Mouse (Mus musculus) hindbrain, embryonic 11.5 days (tissue): ENCODE measurements around the gene Pitx3. TPM values are rescaled to one million over a fixed set of nuclear protein-coding genes. Genes with fewer than 3 reads are reported as not detected.
"Not testable (repeated sequence)": the region's sequence is repeated elsewhere in the genome, so short reads cannot be mapped to it uniquely, and the experiment has no call there.

Experiments used
- ATAC-seq: fragments of 200-750 bp; cut with Nextera tagmentation; 2 replicates; pipeline ENCODE4 v1.8.0; 2017; ENCODE audit warnings: mild to moderate bottlenecking, moderate TSS enrichment, moderate library complexity; ENCODE audit not compliant: low FRiP score
- DNase-seq: peaks from one replicate; pipeline ENCODE4 v3.0.0-alpha.2; 2015; ENCODE audit warnings: low spot score
- H3K27ac ChIP-seq: fragments of 300-500 bp; sonication (generic); 2 replicates; pipeline ENCODE4 v1.5.1; 2014; ENCODE audit warnings: mild to moderate bottlenecking, low read depth, low read length
- H3K27me3 ChIP-seq: fragments of 300-500 bp; sonication (generic); 2 replicates; pipeline ENCODE4 v1.6.1; 2014; ENCODE audit warnings: mild to moderate bottlenecking, low read length, moderate library complexity, mixed read lengths; ENCODE audit not compliant: control insufficient read depth, insufficient read depth
- H3K36me3 ChIP-seq: fragments of 300-500 bp; sonication (generic); 2 replicates; pipeline ENCODE4 v1.6.1; 2014; ENCODE audit warnings: mild to moderate bottlenecking, low read length, moderate library complexity, mixed read lengths; ENCODE audit not compliant: control insufficient read depth, insufficient read depth
- H3K4me1 ChIP-seq: fragments of 300-500 bp; sonication (generic); replicated peaks from 2 replicates; pipeline ENCODE4 v1.6.1; 2014; ENCODE audit warnings: low read length, mixed read lengths; ENCODE audit not compliant: control insufficient read depth, insufficient read depth
- H3K4me2 ChIP-seq: fragments of 300-500 bp; sonication (generic); replicated peaks from 2 replicates; pipeline ENCODE4 v1.6.1; 2014; ENCODE audit warnings: mild to moderate bottlenecking, low read depth, low read length
- H3K4me3 ChIP-seq: fragments of 300-500 bp; sonication (generic); 2 replicates; pipeline ENCODE4 v1.5.1; 2014; ENCODE audit warnings: low read depth, low read length
- H3K9ac ChIP-seq: fragments of 300-500 bp; sonication (generic); 2 replicates; pipeline ENCODE4 v1.6.1; 2014; ENCODE audit warnings: low read depth, low read length
- H3K9me3 ChIP-seq: fragments of 300-500 bp; sonication (generic); 2 replicates; pipeline ENCODE4 v1.6.1; 2016; ENCODE audit warnings: low read length; ENCODE audit not compliant: control insufficient read depth
- WGBS: fragments of 180-500 bp; shearing (Covaris S2); extraction: QIAGEN DNeasy Blood & Tissue Kit; methylation state at CpG from one replicate; pipeline ENCODE4 v1.1.7; 2014; 5-methylcytosine and 5-hydroxymethylcytosine counted together
- polyA plus RNA-seq: library from polyadenylated mRNA; unstranded; fragments of >200 nt; fragmentation: Nextera tagmentation; extraction: Ambion mirVana; gene quantifications from 2 replicates; pipeline ENCODE4 v1.2.1, GENCODE M21; 2014

The Pitx3 gene
- polyA plus RNA-seq, 1 experiment from 2014 or later = 0.65 TPM

DNA sequence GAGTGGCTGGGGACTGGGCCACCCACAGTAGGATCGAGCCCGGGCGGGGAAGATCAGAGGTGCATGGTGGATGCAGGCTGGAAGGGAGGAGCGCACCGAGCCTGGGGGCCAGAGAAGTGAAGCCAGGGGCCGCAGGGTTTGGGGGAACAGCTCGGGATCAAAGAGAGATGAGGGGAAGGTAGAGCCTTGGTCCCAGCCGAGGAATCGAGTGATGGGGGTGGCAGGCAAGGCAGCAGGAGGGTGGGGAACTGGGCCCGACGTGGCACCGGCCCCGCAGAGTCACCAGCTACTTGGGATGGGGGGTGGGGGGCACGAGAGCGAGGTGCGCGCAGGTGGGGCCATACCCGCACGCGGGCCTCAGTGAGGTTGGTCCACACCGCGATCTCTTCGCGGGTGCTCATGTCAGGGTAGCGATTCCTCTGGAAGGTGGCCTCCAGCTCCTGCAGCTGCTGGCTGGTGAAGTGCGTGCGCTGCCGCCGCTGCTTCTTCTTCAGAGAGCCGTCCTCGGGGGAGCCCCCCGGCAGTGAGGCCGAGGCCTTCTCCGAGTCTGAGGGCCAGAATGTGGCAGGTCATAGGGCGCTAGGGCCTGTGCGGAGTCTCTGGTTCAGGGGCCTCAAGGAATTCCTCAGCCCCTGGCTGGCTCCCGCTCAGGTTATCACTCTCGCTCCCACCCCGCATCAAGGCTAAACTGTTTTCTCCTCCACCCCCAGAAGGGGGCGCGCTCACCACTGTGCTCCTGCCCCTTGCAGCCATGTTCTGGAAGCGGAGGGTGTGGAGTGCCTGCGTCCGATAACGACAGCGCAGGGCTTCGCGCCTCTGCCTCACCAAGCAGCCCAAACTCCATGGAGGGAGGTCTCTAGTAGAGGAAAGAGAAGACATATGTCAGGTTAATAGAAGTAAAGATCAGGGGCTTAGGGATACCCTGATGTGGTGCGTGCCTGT, 11.2 kb downstream of the Pitx3 start:
- Histone ChIP-seq H3K4me3 (peak overlapping the region; percentile 54), H3K9ac (no peak overlapping the region), H3K9me3 (no peaks in the 10 kb centered on the region), H3K27me3 (peaks cover 62% of the 10 kb centered on the region), H3K27ac (no peak overlapping the region), H3K36me3 (no peaks in the 10 kb centered on the region), H3K4me1 (peaks cover 14% of the 10 kb centered on the region), H3K4me2 (peak overlapping the region; percentile 90)
- 3% methylated on average over 49 of the region's 49 CpGs for WGBS
- DNase-seq (peak; percentile 80), ATAC-seq (peak; percentile 31; the same call in 1 of the 2 replicates)

DNA sequence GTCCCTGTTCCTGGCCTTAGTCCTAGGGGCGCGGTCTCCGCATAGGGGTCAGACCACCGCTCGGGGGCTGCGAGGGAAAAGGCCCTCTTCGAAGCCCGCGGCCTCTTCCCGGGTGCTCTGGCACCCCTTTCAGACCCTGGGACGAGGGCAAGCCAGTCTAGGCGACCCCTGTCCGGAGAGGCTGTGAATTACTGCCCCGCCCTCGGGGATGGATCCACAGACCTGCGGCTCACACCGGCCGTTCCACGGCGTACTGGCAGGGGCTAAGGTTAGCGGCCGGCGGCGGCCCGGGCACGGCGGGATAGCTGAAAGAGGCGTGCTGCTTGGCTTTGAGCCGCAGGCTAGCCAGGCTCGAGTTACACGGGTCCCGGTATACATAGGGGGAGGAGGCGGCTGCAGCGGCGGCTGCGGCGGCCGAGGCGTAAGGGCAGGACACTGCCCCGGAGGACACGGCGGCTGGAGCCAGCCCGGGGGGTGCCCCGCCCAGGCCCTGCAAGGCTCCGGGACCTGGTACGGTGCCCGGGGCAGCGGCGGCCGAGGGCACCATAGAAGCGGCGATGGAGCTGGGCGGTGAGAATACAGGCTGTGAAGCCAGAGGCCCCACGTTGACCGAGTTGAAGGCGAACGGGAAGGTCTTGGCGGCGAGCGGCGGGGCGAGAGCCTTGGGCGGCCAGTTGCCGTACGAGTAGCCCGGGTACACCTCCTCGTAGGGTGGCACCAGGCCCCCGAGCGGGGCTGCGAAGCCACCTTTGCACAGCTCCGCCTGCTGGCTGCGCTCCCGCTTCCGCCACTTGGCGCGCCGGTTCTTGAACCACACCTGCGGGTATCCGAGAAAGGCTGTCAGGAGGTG, 12.1 kb downstream of the Pitx3 start:
- H3K27me3 ChIP-seq = peaks cover 69% of the 10 kb centered on the region
- H3K9me3 ChIP-seq = no peaks in the 10 kb centered on the region
- ATAC-seq (peak; percentile 66), DNase-seq (peak; percentile 70)
- H3K36me3 ChIP-seq = no peaks in the 10 kb centered on the region
- WGBS = under 1% methylated on average over 77 of the region's 79 CpGs
- peak overlapping the region; percentile 54 for H3K4me3 ChIP-seq
- no peak overlapping the region for H3K27ac ChIP-seq
- peaks cover 11% of the 10 kb centered on the region for H3K4me1 ChIP-seq
- H3K9ac ChIP-seq = peak overlapping the region; percentile 40; the same call in 1 of the 2 replicates
- H3K4me2 ChIP-seq = peak overlapping the region; percentile 90

DNA sequence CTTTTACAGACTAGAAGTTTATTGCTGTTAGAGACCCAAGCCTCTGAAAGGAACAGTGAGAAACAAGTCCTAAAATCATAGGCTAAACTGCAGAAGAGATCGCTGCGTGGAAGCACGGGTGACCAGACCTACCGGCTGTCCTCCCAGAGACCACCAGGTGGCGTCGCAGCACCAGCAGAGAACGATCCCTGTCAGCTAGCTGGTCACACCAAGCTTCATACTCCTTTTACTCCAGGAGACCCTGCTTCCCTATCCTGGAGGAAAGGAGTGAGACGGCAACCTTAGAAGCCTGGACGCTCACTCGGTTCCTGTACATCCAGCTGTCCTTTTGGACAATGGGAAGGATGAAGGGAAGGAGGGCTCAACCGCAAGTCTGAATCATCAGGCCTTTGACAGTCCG, 12.8 kb downstream of the Pitx3 start:
- H3K9ac ChIP-seq = no peak overlapping the region

DNA sequence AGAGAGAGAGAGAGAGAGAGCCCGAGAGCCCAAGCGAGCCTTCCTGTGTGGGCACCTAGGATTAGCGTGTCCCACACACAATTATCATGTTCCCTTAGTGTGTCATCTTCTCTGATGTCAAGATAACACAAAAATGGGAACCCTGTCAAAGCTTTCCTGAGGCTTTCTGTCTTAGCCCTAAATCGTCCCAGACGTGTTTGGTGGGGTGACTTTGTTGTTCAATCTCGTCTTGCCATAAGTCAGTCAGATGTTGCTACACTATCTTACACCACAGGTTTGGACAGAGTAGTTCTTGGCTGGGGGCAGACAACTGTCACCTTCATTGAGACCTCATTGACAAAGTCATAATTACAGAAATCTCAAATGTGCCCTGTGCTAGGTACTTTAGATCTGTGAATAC, 15.5 kb downstream of the Pitx3 start:
- Histone ChIP-seq H3K4me1 (peaks cover 9% of the 10 kb centered on the region; the same call in 1 of the 2 replicates), H3K4me3 (no peak overlapping the region), H3K36me3 (no peaks in the 10 kb centered on the region), H3K27me3 (peaks cover 65% of the 10 kb centered on the region), H3K27ac (no peak overlapping the region), H3K4me2 (no peak overlapping the region), H3K9ac (no peak overlapping the region), H3K9me3 (no peaks in the 10 kb centered on the region)
- no peak for DNase-seq
- 55% methylated on average over 6 of the region's 6 CpGs for WGBS
- no peak for ATAC-seq

More for the DNA sequence above, 12.8 kb downstream of the Pitx3 start:
- Histone ChIP-seq H3K36me3 (no peaks in the 10 kb centered on the region), H3K4me3 (peak overlapping the region; percentile 54), H3K4me1 (peaks cover 9% of the 10 kb centered on the region; the same call in 1 of the 2 replicates), H3K9me3 (no peaks in the 10 kb centered on the region), H3K27ac (no peak overlapping the region), H3K4me2 (peak overlapping the region; percentile 90), H3K27me3 (peaks cover 76% of the 10 kb centered on the region)
- ATAC-seq = peak; percentile 67
- peak; percentile 95 for DNase-seq
- under 1% methylated on average over 12 of the region's 12 CpGs for WGBS

DNA sequence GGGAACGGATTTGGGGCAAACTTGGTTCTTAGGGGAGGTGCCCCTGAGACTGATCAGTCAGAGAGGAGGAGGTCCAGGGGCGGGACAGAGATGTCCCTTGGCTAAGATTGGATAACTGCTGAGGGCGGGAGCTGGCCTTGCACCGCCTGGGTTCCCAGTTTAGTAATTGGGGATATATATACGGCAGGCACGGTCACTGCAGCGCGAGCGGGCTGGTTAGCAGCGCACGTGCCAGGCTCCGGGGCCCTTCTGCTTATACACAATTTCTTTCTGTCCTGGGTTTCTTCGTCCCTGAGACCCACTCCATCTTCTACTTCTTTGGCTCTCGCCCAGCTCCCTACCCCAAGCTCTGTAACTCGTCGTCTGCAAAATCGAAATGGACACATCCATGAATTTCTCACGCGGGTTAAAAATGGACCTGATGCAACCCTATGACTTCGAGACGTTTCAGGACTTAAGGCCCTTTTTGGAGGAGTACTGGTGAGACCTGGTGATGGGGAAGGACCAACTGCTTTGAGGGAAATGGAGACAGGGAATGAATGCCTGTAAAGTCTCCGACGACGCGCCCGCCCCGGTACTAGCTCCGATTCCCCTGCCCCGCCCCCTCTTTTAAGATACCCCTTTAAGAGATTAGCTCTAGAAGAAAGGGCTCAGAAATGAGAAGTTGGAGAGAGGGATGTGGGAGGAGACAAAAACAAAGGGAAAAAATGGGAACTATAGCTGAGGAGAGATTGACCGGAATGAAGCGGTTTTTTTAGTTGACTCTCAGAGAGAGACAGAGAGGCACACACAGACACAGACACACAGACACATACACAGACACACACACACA, 16.2 kb downstream of the Pitx3 start, which contains the start of gene Elovl3:
Elovl3 (plus strand) TSS at position 204 of the 832 bp plus-strand sequence.
- no peak within 1 kb of the TSS for H3K9ac ChIP-seq
- H3K4me1 ChIP-seq = peaks cover 7% of the 10 kb centered on the region; the same call in 1 of the 2 replicates
- DNase-seq (peak; percentile 34), ATAC-seq (no peak)
- WGBS = 3% methylated on average over 31 of the region's 31 CpGs
- no peaks in the 10 kb centered on the region for H3K36me3 ChIP-seq
- no peak within 1 kb of the TSS for H3K4me3 ChIP-seq
- H3K27ac ChIP-seq = no peak within 1 kb of the TSS
- H3K27me3 ChIP-seq = peaks cover 58% of the 10 kb centered on the region
- no peaks in the 10 kb centered on the region for H3K9me3 ChIP-seq
- 0 out of 2 replicates have a peak within 1 kb of the TSS, but pooled peaks have one; percentile 11 for H3K4me2 ChIP-seq

DNA sequence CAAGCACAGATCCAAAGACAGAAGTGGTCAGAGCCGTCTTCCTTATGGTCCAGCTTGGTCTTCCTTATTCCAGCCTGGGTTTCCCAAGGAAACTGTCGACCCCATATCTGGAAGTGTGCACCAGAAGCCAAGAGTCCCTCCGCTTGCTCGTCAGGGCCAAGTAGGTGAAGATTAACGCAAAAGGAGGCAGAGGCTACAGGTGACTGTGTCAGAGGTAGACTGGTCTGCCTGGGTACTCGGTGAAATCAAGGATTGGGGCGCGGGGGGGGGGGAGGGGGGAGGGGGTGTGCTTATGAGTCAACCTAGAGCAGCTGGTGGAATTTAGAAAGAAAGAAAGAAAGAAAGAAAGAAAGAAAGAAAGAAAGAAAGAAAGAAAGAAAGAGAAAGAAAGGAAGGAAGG, 16.8 kb downstream of the Pitx3 start:
- Histone ChIP-seq H3K27ac (no peak overlapping the region), H3K27me3 (peaks cover 52% of the 10 kb centered on the region), H3K36me3 (no peaks in the 10 kb centered on the region), H3K9me3 (no peaks in the 10 kb centered on the region), H3K4me1 (peaks cover 3% of the 10 kb centered on the region; the same call in 1 of the 2 replicates), H3K4me2 (no peak overlapping the region), H3K9ac (no peak overlapping the region), H3K4me3 (no peak overlapping the region)
- ATAC-seq (no peak), DNase-seq (no peak)
- 7% methylated on average over 7 of the region's 8 CpGs for WGBS

DNA sequence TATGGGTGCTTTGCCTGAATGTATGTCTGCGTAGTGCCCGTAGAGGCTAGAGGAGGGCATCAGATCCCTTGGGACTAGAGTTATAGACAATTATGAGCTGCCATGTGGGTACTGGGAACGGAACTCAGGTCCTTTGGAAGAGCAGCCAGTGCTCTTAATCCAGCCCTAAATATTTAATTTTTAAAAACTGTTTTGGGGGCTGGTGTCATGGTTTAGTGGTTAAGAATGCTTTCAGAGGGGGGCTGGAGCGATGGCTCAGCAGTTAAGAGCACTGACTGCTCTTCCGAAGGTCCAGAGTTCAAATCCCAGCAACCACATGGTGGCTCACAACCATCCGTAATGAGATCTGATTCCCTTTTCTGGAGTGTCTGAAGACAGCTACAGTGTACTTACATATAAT, 18.4 kb downstream of the Pitx3 start:
- H3K36me3 ChIP-seq, H3K4me3 ChIP-seq, DNase-seq, H3K4me2 ChIP-seq, H3K9ac ChIP-seq, ATAC-seq, H3K9me3 ChIP-seq, H3K27ac ChIP-seq, H3K4me1 ChIP-seq: not testable (repeated sequence)
- H3K27me3 ChIP-seq = peaks cover 43% of the 10 kb centered on the region
- WGBS = 80% methylated on average over 6 of the region's 6 CpGs

DNA sequence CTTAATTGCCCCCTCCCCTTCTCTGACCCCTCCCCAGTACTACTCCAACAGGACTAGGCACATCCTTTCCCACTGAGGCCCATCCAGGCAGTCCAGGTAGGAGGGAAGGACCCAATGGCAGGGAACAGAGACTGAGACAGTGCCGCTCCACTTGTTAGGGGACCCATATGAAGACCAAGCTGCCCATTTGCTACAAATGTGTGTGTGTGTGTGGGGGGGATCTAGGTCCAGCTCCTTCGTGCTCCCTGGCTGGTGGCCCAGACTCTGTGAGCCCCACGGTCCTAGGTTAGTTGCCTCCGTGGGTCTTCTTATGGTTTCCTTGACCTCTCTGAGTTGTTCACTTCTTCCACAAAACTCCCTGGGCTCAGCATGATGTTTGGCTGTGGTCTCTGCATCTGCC, 21.8 kb downstream of the Pitx3 start:
- WGBS = 89% methylated on average over 4 of the region's 4 CpGs
- Histone ChIP-seq H3K9me3 (no peaks in the 10 kb centered on the region), H3K27ac (no peak overlapping the region), H3K4me3 (no peak overlapping the region), H3K4me1 (no peaks in the 10 kb centered on the region), H3K9ac (no peak overlapping the region), H3K27me3 (peaks cover 12% of the 10 kb centered on the region), H3K36me3 (no peaks in the 10 kb centered on the region), H3K4me2 (no peak overlapping the region)
- DNase-seq = no peak
- no peak for ATAC-seq
